Mouse (Mus musculus): ENCODE measurements at regions not wholly inside any gene's neighbourhood (a gene's known extent, or its start where the extent isn't known, plus 50 kb on each side); places are given as distances from the start of the nearest gene placed in this dataset.

DNA sequence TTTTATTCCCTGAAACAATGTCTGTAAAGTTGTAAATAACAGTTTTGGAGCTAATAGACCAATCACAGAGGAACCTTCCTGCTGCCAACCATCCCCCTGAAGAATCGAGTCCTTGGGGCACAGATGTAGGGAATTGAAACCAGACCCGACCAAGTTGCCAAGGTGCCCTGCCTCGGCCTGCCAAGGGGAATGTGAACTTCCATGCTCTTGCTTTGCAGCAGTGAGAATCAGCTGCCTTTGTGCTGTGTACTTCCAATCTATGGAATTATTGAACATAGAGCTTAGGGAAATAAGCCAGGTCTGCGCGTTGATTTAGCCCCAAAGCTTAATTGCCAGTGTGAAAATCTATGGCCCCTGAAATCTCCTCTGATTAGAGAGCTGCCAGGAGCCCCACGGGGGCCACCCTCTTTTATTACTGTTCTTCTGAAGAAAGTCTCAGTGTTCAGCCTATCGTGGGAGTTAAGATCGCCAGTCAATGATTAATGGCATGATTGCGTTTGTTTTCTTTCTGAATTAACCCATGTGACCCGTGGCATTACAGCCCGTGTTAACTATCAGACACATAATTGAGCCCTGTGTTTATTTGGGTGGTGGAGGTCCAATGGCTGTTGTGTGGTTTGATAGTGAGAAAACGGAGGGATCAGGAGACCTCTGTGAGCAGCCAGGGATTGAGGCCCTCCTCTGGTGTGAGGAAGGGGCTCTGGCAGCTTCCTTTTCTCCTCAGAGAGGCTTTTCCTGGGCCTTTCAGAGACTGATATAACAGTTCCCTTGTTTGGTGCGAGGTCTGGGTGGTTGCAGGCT, 266.9 kb downstream of the Tbc1d1 start:
- peak; percentile 57; the same call in 1 of the 2 replicates for ATAC-seq (ENCODE audit: low read depth)

DNA sequence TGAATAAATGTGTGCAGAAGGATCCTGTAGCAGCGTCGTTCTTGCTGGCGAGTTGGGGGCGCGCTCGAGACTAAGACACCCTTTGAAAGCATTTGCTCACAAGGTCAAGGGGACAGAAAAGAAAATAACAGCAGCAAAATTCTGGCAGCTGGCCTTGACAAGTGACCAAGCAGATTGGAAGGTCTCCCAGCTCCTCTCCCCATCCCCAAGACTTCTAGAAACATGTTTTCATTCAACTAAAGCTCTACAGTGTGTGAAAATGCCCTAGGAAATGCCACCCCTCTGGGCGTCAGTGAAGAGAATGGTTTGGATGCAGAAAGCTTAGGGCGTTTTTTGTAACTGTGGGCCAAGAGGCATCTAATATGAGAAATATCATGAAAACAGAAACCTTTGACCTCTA, 272.7 kb downstream of the Tbc1d1 start:
- ATAC-seq (ENCODE audit: low read depth): no peak
- WGBS: 90% methylated on average over 8 of the region's 8 CpGs
- H3K9me3 ChIP-seq (ENCODE audit: control insufficient read depth, low read length): peaks cover 2% of the 10 kb centered on the region; the same call in 1 of the 2 replicates

More for the DNA sequence above, 266.9 kb downstream of the Tbc1d1 start:
- Histone ChIP-seq H3K27me3 (replicated peaks; ENCODE audit: control insufficient read depth, insufficient read depth, low read length) (no peaks in the 10 kb centered on the region), H3K9me3 (ENCODE audit: control insufficient read depth, low read length) (peaks cover 13% of the 10 kb centered on the region; the same call in 1 of the 2 replicates), H3K4me2 (ENCODE audit: low read depth, low read length) (no peak overlapping the region), H3K27ac (replicated peaks; ENCODE audit: low read depth, low read length) (no peak overlapping the region), H3K9ac (ENCODE audit: low read depth, low read length) (no peak overlapping the region), H3K4me1 (ENCODE audit: control insufficient read depth, insufficient read depth, low read length) (0 out of 2 replicates have a peak, but pooled peaks cover 5% of the 10 kb centered on the region), H3K4me3 (ENCODE audit: low read depth, low read length) (no peak overlapping the region), H3K36me3 (ENCODE audit: control insufficient read depth, insufficient read depth, low read length) (no peaks in the 10 kb centered on the region)
- 29% methylated on average over 13 of the region's 13 CpGs for WGBS
- DNase-seq (ENCODE audit: low spot score): peak; percentile 50

DNA sequence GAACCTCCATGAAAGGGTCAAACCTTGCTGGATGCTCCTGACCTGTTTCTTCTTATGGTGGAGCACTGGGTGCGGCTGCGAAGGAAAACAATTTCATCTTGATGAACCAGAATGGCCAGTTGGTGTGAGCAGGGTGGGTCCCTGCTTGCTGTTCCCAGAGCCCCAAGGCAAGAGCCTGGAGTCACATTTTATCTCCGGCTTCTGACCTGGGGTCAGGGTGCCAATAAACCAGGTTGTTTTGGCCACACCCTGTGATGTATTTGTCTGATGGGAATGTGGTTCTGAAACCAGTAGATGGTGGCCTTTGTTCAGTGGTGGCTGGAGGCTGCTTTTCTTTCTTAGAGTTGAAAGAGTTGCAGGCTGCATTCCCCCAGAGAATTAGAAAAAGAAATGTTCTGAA, 274.4 kb downstream of the Tbc1d1 start:
- Histone ChIP-seq H3K27ac (replicated peaks; ENCODE audit: low read depth, low read length) (no peak overlapping the region), H3K4me2 (ENCODE audit: low read depth, low read length) (no peak overlapping the region), H3K36me3 (ENCODE audit: control insufficient read depth, insufficient read depth, low read length) (no peaks in the 10 kb centered on the region), H3K9me3 (ENCODE audit: control insufficient read depth, low read length) (peaks cover 2% of the 10 kb centered on the region; the same call in 1 of the 2 replicates), H3K9ac (ENCODE audit: low read depth, low read length) (no peak overlapping the region), H3K4me1 (ENCODE audit: control insufficient read depth, insufficient read depth, low read length) (no peaks in the 10 kb centered on the region), H3K4me3 (ENCODE audit: low read depth, low read length) (no peak overlapping the region), H3K27me3 (replicated peaks; ENCODE audit: control insufficient read depth, insufficient read depth, low read length) (no peaks in the 10 kb centered on the region)
- 78% methylated on average over 3 of the region's 3 CpGs for WGBS
- DNase-seq (ENCODE audit: low spot score) (no peak), ATAC-seq (ENCODE audit: low read depth) (no peak)

More for the DNA sequence above, 272.7 kb downstream of the Tbc1d1 start:
- Histone ChIP-seq H3K36me3 (ENCODE audit: control insufficient read depth, insufficient read depth, low read length) (no peaks in the 10 kb centered on the region), H3K9ac (ENCODE audit: low read depth, low read length) (no peak overlapping the region), H3K27ac (replicated peaks; ENCODE audit: low read depth, low read length) (no peak overlapping the region), H3K4me3 (ENCODE audit: low read depth, low read length) (no peak overlapping the region), H3K4me1 (ENCODE audit: control insufficient read depth, insufficient read depth, low read length) (no peaks in the 10 kb centered on the region), H3K4me2 (ENCODE audit: low read depth, low read length) (no peak overlapping the region), H3K27me3 (replicated peaks; ENCODE audit: control insufficient read depth, insufficient read depth, low read length) (no peaks in the 10 kb centered on the region)
- no peak for DNase-seq (ENCODE audit: low spot score)

DNA sequence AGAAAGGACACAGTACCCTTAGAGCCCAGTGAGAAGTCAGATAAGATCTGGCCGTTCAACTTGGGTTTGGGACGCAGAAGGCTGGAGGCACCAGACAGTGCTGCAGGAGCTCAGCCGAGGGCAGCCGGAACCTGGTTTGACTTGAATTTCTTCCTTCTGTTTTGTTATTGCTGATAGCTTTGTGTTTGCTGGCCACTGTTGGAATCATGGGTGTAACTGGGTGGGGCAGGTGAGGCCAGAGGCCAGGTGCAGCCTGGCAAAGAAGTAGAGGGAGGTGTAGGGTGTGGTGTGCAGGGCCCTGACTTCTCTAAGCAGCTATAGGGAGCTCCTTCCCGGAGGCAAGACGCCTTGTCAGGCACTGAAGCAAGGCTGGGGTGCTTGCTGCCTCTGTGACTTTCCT, 275.5 kb downstream of the Tbc1d1 start:
- no peak overlapping the region for H3K9ac ChIP-seq (ENCODE audit: low read depth, low read length)
- no peaks in the 10 kb centered on the region for H3K4me1 ChIP-seq (ENCODE audit: control insufficient read depth, insufficient read depth, low read length)
- no peaks in the 10 kb centered on the region for H3K9me3 ChIP-seq (ENCODE audit: control insufficient read depth, low read length)
- peak; percentile 29 for DNase-seq (ENCODE audit: low spot score)
- no peak overlapping the region for H3K27ac ChIP-seq (replicated peaks; ENCODE audit: low read depth, low read length)
- no peak overlapping the region for H3K4me3 ChIP-seq (ENCODE audit: low read depth, low read length)
- no peaks in the 10 kb centered on the region for H3K27me3 ChIP-seq (replicated peaks; ENCODE audit: control insufficient read depth, insufficient read depth, low read length)
- no peak overlapping the region for H3K4me2 ChIP-seq (ENCODE audit: low read depth, low read length)
- no peak for ATAC-seq (ENCODE audit: low read depth)
- H3K36me3 ChIP-seq (ENCODE audit: control insufficient read depth, insufficient read depth, low read length): no peaks in the 10 kb centered on the region
- WGBS: 76% methylated on average over 6 of the region's 6 CpGs

DNA sequence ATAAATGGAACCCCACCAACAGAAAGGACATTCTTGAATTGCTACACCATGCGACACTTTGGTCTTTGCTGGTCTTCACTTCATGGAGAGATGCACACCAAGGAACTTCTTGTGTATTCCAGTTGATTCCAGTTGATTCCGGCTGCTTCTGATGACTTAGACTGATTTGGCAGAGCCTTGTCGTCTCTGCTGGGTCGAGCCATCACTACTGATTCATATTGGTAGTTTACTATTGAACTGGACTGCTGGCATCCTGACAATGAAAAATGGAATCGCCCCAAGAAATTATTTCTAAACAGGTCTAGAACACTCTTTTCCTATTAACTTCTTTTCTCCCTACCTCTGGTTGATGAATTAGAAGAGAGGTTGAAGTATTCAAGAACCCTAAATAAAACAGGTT, 277.7 kb downstream of the Tbc1d1 start:
- Histone ChIP-seq H3K27me3 (replicated peaks; ENCODE audit: control insufficient read depth, insufficient read depth, low read length) (no peaks in the 10 kb centered on the region), H3K4me1 (ENCODE audit: control insufficient read depth, insufficient read depth, low read length) (no peaks in the 10 kb centered on the region), H3K9ac (ENCODE audit: low read depth, low read length) (no peak overlapping the region), H3K36me3 (ENCODE audit: control insufficient read depth, insufficient read depth, low read length) (no peaks in the 10 kb centered on the region), H3K27ac (replicated peaks; ENCODE audit: low read depth, low read length) (no peak overlapping the region), H3K4me2 (ENCODE audit: low read depth, low read length) (no peak overlapping the region), H3K4me3 (ENCODE audit: low read depth, low read length) (no peak overlapping the region), H3K9me3 (ENCODE audit: control insufficient read depth, low read length) (no peaks in the 10 kb centered on the region)
- WGBS: 87% methylated on average over 5 of the region's 5 CpGs
- no peak for DNase-seq (ENCODE audit: low spot score)
- ATAC-seq (ENCODE audit: low read depth): no peak

DNA sequence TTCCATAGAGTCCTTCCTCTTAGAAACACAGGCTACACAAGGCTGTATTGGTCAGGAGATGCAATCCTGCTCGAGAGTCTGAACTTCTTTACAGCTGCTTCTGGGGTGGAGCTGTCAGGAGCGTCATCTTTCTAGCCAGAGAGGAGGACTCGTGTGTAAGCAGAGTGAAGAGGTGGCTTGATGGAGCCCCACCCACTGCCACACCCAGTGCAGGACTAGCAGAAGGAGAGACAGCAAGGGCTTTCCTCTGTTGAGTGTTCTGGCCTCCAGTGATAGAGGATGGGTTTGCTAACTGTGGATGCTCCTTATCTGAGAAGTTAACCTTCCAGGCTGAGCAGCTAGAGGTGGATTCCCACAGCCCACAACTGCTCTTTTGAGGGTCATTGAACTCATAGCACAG, 279.4 kb downstream of the Tbc1d1 start:
- no peak overlapping the region for H3K9ac ChIP-seq (ENCODE audit: low read depth, low read length)
- no peak overlapping the region for H3K4me2 ChIP-seq (ENCODE audit: low read depth, low read length)
- H3K4me3 ChIP-seq (ENCODE audit: low read depth, low read length): no peak overlapping the region
- DNase-seq (ENCODE audit: low spot score): no peak
- no peaks in the 10 kb centered on the region for H3K4me1 ChIP-seq (ENCODE audit: control insufficient read depth, insufficient read depth, low read length)
- H3K27ac ChIP-seq (replicated peaks; ENCODE audit: low read depth, low read length): no peak overlapping the region
- H3K27me3 ChIP-seq (replicated peaks; ENCODE audit: control insufficient read depth, insufficient read depth, low read length): no peaks in the 10 kb centered on the region
- H3K36me3 ChIP-seq (ENCODE audit: control insufficient read depth, insufficient read depth, low read length): no peaks in the 10 kb centered on the region
- no peaks in the 10 kb centered on the region for H3K9me3 ChIP-seq (ENCODE audit: control insufficient read depth, low read length)
- ATAC-seq (ENCODE audit: low read depth): no peak
- WGBS: 58% methylated on average over 3 of the region's 3 CpGs

DNA sequence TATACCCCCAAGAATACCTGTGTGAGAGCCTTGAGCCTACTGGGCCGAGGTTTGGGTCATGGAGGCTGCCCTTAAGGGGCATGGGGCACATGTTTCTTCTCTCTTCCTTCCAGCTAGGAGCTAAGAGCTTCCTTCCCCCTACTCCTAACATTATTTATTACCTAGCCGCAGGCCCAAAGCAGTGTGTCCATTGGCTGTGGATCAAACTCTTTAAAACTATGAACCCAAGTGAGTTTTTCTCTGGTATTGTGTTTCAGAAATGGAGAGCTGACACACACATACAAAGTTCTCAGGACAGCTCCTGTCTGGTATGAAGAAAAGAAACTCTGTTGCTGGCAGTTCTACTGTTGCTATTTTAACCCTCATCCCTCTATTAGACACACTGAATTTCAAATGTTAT, 279.9 kb downstream of the Tbc1d1 start:
- Histone ChIP-seq H3K27me3 (replicated peaks; ENCODE audit: control insufficient read depth, insufficient read depth, low read length) (no peaks in the 10 kb centered on the region), H3K9ac (ENCODE audit: low read depth, low read length) (no peak overlapping the region), H3K36me3 (ENCODE audit: control insufficient read depth, insufficient read depth, low read length) (no peaks in the 10 kb centered on the region), H3K4me3 (ENCODE audit: low read depth, low read length) (no peak overlapping the region), H3K27ac (replicated peaks; ENCODE audit: low read depth, low read length) (no peak overlapping the region), H3K9me3 (ENCODE audit: control insufficient read depth, low read length) (no peaks in the 10 kb centered on the region), H3K4me2 (ENCODE audit: low read depth, low read length) (no peak overlapping the region), H3K4me1 (ENCODE audit: control insufficient read depth, insufficient read depth, low read length) (no peaks in the 10 kb centered on the region)
- WGBS: 70% methylated on average over 2 of the region's 2 CpGs
- ATAC-seq (ENCODE audit: low read depth) (no peak), DNase-seq (ENCODE audit: low spot score) (no peak)

DNA sequence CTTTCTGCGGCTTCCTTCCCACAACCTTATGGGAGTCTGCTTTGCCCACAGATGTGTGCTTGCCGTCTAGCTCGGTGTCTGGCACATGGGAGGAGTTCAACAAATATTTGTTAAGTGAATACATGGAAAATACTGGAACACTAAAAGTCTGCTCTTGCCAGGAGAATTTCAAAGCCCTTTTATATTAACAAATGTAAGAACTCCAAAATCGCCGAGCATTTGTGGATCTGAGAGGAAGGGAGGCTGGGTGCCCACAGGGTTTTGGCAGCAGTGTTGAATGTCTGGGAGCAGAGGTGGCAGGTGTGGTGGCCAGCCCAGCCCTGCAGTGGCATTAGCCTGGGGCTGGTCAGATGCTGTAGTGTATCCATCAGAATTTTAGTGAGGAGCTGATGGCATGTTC, 281.6 kb downstream of the Tbc1d1 start:
- no peaks in the 10 kb centered on the region for H3K4me1 ChIP-seq (ENCODE audit: control insufficient read depth, insufficient read depth, low read length)
- 61% methylated on average over 5 of the region's 5 CpGs for WGBS
- ATAC-seq (ENCODE audit: low read depth): no peak
- no peak for DNase-seq (ENCODE audit: low spot score)
- H3K9ac ChIP-seq (ENCODE audit: low read depth, low read length): no peak overlapping the region
- H3K4me3 ChIP-seq (ENCODE audit: low read depth, low read length): no peak overlapping the region
- H3K27me3 ChIP-seq (replicated peaks; ENCODE audit: control insufficient read depth, insufficient read depth, low read length): no peaks in the 10 kb centered on the region
- H3K36me3 ChIP-seq (ENCODE audit: control insufficient read depth, insufficient read depth, low read length): no peaks in the 10 kb centered on the region
- no peaks in the 10 kb centered on the region for H3K9me3 ChIP-seq (ENCODE audit: control insufficient read depth, low read length)
- no peak overlapping the region for H3K4me2 ChIP-seq (ENCODE audit: low read depth, low read length)
- H3K27ac ChIP-seq (replicated peaks; ENCODE audit: low read depth, low read length): no peak overlapping the region
